Mouse (Mus musculus): ENCODE results near the gene Itga1. TPM values are rescaled to one million over a fixed set of nuclear protein-coding genes. Genes with fewer than 3 reads are reported as not detected.

Itga1 gene
- polyA plus RNA-seq, 1 experiment from 2014 or later: 6.0 TPM

DNA sequence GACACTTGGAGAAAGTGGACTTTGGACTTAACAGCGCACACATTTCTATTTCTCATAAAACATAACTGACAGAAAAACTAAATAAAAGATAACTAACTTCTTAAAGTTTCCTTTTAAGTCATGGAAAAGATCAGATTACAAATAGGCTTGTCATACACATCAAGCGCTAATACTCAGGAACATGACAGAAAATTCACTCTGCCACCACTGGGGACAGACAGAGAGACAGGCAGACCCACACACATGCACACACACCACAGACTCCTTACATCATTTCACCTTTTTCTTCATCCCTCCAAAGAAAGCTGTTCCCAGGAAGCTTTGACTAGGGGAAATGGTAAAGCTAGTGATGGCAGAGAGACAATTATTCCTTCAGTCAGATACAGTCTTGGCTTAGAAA, 6.4 kb downstream of the Itga1 start:
- no peak overlapping the region for H3K9ac ChIP-seq
- 88% methylated on average over 2 of the region's 2 CpGs for WGBS
- peaks cover 4% of the 10 kb centered on the region; the same call in 1 of the 2 replicates for H3K4me1 ChIP-seq
- no peaks in the 10 kb centered on the region for H3K36me3 ChIP-seq
- H3K9me3 ChIP-seq (replicated peaks): no peaks in the 10 kb centered on the region
- H3K4me3 ChIP-seq: no peak overlapping the region
- no peak overlapping the region for H3K27ac ChIP-seq
- ATAC-seq (ENCODE audit: low FRiP score): no peak
- no peak overlapping the region for H3K4me2 ChIP-seq (replicated peaks)
- H3K27me3 ChIP-seq: peaks cover 12% of the 10 kb centered on the region

DNA sequence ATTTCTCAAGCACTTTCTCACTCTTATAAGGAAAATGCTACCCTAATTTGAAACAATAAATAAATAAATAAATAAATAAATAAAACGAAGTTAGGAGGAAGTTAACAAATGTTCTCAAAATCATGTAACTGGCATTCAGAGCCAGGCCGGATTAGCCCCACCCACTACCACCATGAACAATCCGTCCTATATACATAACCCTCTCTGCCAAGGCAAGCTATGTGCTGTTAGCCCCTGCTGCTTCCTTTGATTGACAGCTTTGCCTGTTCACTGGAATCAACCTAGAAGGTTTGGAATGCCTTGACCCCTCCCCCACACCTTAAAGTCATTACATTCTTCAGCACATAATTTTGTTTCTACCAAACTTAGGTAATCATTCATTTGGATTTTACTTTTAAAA, 10.3 kb downstream of the Itga1 start:
- Histone ChIP-seq H3K9me3 (replicated peaks) (peaks cover 4% of the 10 kb centered on the region; the same call in 1 of the 2 replicates), H3K4me3 (no peak overlapping the region), H3K4me2 (replicated peaks) (no peak overlapping the region), H3K36me3 (peaks cover 9% of the 10 kb centered on the region), H3K27ac (no peak overlapping the region), H3K9ac (no peak overlapping the region), H3K4me1 (peaks cover 17% of the 10 kb centered on the region), H3K27me3 (no peaks in the 10 kb centered on the region)
- ATAC-seq (ENCODE audit: low FRiP score): no peak
- 74% methylated on average over 3 of the region's 3 CpGs for WGBS

GRCm38 (mm10) chr13:115090977-115091445, 10.8 kb downstream of the Itga1 start:
- peak overlapping the region; percentile 68 for H3K4me3 ChIP-seq
- H3K27me3 ChIP-seq: no peaks in the 10 kb centered on the region
- peak overlapping the region; percentile 58; the same call in 1 of the 2 replicates for H3K27ac ChIP-seq
- 50% methylated on average over 9 of the region's 9 CpGs for WGBS
- H3K36me3 ChIP-seq: peaks cover 12% of the 10 kb centered on the region
- peaks cover 4% of the 10 kb centered on the region; the same call in 1 of the 2 replicates for H3K9me3 ChIP-seq (replicated peaks)
- H3K4me2 ChIP-seq (replicated peaks): peak overlapping the region; percentile 87
- peaks cover 17% of the 10 kb centered on the region for H3K4me1 ChIP-seq
- H3K9ac ChIP-seq: peak overlapping the region; percentile 29; the same call in 1 of the 2 replicates
- no peak for ATAC-seq (ENCODE audit: low FRiP score)

- peak within 1 kb of the TSS; percentile 66 for H3K27ac ChIP-seq
- H3K27me3 ChIP-seq: no peaks in the 10 kb centered on the region
- peak within 1 kb of the TSS; percentile 87 for H3K4me2 ChIP-seq (replicated peaks)
- peaks cover 14% of the 10 kb centered on the region for H3K36me3 ChIP-seq
- peak; percentile 97 for ATAC-seq (ENCODE audit: low FRiP score)
- peak within 1 kb of the TSS; percentile 78 for H3K9ac ChIP-seq
- peaks cover 4% of the 10 kb centered on the region; the same call in 1 of the 2 replicates for H3K9me3 ChIP-seq (replicated peaks)
- peak within 1 kb of the TSS; percentile 68 for H3K4me3 ChIP-seq
- under 1% methylated on average over 60 of the region's 60 CpGs for WGBS
- H3K4me1 ChIP-seq: peaks cover 17% of the 10 kb centered on the region
These were observed 11.4 kb downstream of the Itga1 start, which contains the start of gene Pelo for GRCm38 (mm10) chr13:115090069-115090976. TSS of gene Pelo (minus strand) at chr13:115090186.

- H3K4me3 ChIP-seq: peak overlapping the region; percentile 68
- peak overlapping the region; percentile 87 for H3K4me2 ChIP-seq (replicated peaks)
- peak; percentile 81 for ATAC-seq (ENCODE audit: low FRiP score)
- peaks cover 14% of the 10 kb centered on the region for H3K36me3 ChIP-seq
- no peaks in the 10 kb centered on the region for H3K27me3 ChIP-seq
- H3K9ac ChIP-seq: peak overlapping the region; percentile 78
- H3K27ac ChIP-seq: peak overlapping the region; percentile 66; the same call in 1 of the 2 replicates
- 10% methylated on average over 32 of the region's 35 CpGs for WGBS
- peaks cover 4% of the 10 kb centered on the region; the same call in 1 of the 2 replicates for H3K9me3 ChIP-seq (replicated peaks)
- peaks cover 17% of the 10 kb centered on the region for H3K4me1 ChIP-seq
These were observed 12.3 kb downstream of the Itga1 start for GRCm38 (mm10) chr13:115089395-115090025.

GRCm38 (mm10) chr13:115089020-115089394, 12.8 kb downstream of the Itga1 start:
- WGBS: 71% methylated on average over 11 of the region's 11 CpGs
- H3K27me3 ChIP-seq: no peaks in the 10 kb centered on the region
- H3K4me2 ChIP-seq (replicated peaks): peak overlapping the region; percentile 87
- peaks cover 14% of the 10 kb centered on the region for H3K36me3 ChIP-seq
- H3K9me3 ChIP-seq (replicated peaks): peaks cover 4% of the 10 kb centered on the region; the same call in 1 of the 2 replicates
- H3K4me3 ChIP-seq: peak overlapping the region; percentile 68
- peaks cover 17% of the 10 kb centered on the region for H3K4me1 ChIP-seq
- peak overlapping the region; percentile 78 for H3K9ac ChIP-seq
- no peak for ATAC-seq (ENCODE audit: low FRiP score)
- H3K27ac ChIP-seq: no peak overlapping the region

GRCm38 (mm10) chr13:115085974-115086373, 15.8 kb downstream of the Itga1 start:
- no peak overlapping the region for H3K4me2 ChIP-seq (replicated peaks)
- H3K4me3 ChIP-seq: no peak overlapping the region
- H3K9ac ChIP-seq: no peak overlapping the region
- no peak for ATAC-seq (ENCODE audit: low FRiP score)
- WGBS: 90% methylated on average over 6 of the region's 6 CpGs
- peaks cover 14% of the 10 kb centered on the region for H3K36me3 ChIP-seq
- peaks cover 4% of the 10 kb centered on the region; the same call in 1 of the 2 replicates for H3K9me3 ChIP-seq (replicated peaks)
- peaks cover 15% of the 10 kb centered on the region for H3K4me1 ChIP-seq
- no peak overlapping the region for H3K27ac ChIP-seq
- H3K27me3 ChIP-seq: no peaks in the 10 kb centered on the region

GRCm38 (mm10) chr13:115082339-115082738, 19.4 kb downstream of the Itga1 start:
- H3K4me3 ChIP-seq: no peak overlapping the region
- no peak overlapping the region for H3K9ac ChIP-seq
- no peaks in the 10 kb centered on the region for H3K9me3 ChIP-seq (replicated peaks)
- no peak overlapping the region for H3K4me2 ChIP-seq (replicated peaks)
- no peaks in the 10 kb centered on the region for H3K4me1 ChIP-seq
- no peaks in the 10 kb centered on the region for H3K27me3 ChIP-seq
- WGBS: 94% methylated on average over 7 of the region's 7 CpGs
- no peak overlapping the region for H3K27ac ChIP-seq
- peaks cover 10% of the 10 kb centered on the region for H3K36me3 ChIP-seq
- no peak for ATAC-seq (ENCODE audit: low FRiP score)

DNA sequence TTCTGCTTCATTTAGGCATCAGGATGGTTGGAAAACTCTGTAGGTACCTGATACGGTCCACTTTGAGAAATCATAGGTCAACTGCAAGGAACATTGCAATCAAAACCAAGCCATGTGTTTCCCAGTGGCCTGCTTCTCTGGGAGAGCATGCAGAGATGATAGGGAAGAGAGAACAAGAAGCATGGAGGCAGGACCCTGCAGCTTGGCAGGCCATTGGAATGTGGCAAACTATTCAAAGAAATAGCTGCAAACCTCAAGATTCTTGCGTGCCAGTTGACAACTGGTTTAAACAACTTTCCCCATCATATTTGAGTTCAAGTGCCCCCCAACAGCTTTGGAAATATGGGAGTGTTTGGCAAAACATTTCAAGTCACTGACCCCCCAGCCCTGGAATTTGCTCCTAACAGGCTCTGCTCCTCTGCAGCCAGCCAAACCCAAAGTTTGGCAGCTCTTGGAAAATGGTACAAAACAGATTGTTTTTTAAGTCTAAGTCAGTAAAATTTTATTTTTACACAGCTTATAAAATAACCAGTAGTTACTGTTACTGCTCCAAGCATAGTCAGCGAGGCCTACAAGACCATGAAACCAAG, 21.7 kb downstream of the Itga1 start:
- H3K27me3 ChIP-seq: no peaks in the 10 kb centered on the region
- H3K4me1 ChIP-seq: no peaks in the 10 kb centered on the region
- no peaks in the 10 kb centered on the region for H3K36me3 ChIP-seq
- ATAC-seq (ENCODE audit: low FRiP score): no peak
- H3K4me2 ChIP-seq (replicated peaks): no peak overlapping the region
- no peak overlapping the region for H3K27ac ChIP-seq
- WGBS: 97% methylated on average over 3 of the region's 3 CpGs
- no peak overlapping the region for H3K9ac ChIP-seq
- no peak overlapping the region for H3K4me3 ChIP-seq
- no peaks in the 10 kb centered on the region for H3K9me3 ChIP-seq (replicated peaks)

GRCm38 (mm10) chr13:115078997-115079685, 22.6 kb downstream of the Itga1 start:
- H3K4me3 ChIP-seq: no peak overlapping the region
- H3K36me3 ChIP-seq: no peaks in the 10 kb centered on the region
- no peak for ATAC-seq (ENCODE audit: low FRiP score)
- no peak overlapping the region for H3K27ac ChIP-seq
- H3K4me2 ChIP-seq (replicated peaks): no peak overlapping the region
- no peaks in the 10 kb centered on the region for H3K4me1 ChIP-seq
- WGBS: 90% methylated on average over 6 of the region's 6 CpGs
- H3K27me3 ChIP-seq: no peaks in the 10 kb centered on the region
- H3K9ac ChIP-seq: no peak overlapping the region
- no peaks in the 10 kb centered on the region for H3K9me3 ChIP-seq (replicated peaks)

- Histone ChIP-seq H3K4me1 (no peaks in the 10 kb centered on the region), H3K9ac (no peak overlapping the region), H3K27ac (no peak overlapping the region), H3K4me3 (no peak overlapping the region), H3K9me3 (replicated peaks) (no peaks in the 10 kb centered on the region), H3K36me3 (no peaks in the 10 kb centered on the region), H3K27me3 (no peaks in the 10 kb centered on the region), H3K4me2 (replicated peaks) (no peak overlapping the region)
- WGBS: 80% methylated on average over 9 of the region's 9 CpGs
- ATAC-seq (ENCODE audit: low FRiP score): no peak
These were observed 24.2 kb downstream of the Itga1 start for GRCm38 (mm10) chr13:115077346-115078134.

Measured in hindbrain, embryonic 12.5 days (tissue).